Mouse (Mus musculus): ENCODE data around the gene Dcun1d2.

- TF ChIP-seq POLR2A (IDR thresholded peaks at IDR 0.05; ENCODE audit: control insufficient read depth, extremely low read depth, insufficient read depth, low read length, poor library complexity) (no peak), CTCF (IDR thresholded peaks at IDR 0.05; ENCODE audit: borderline replicate concordance, control insufficient read depth, extremely low read depth, insufficient read depth, low read length, poor library complexity) (no peak)
Observed at GRCm38 (mm10) chr8:13306916-13307315, 19.0 kb upstream of the Dcun1d2 start.
